Mouse (Mus musculus) thymus, adult 2 months (tissue): ENCODE results near the gene Espn. TPM values are rescaled to one million over a fixed set of nuclear protein-coding genes. Genes with fewer than 3 reads are reported as not detected.

Experiments used
- DNase-seq: peaks from one replicate; pipeline ENCODE4 v3.0.0; 2021
- H3K27ac ChIP-seq: fragments of 200-500 bp; 2 replicates; pipeline ENCODE4 v1.5.1; 2012; ENCODE audit warnings: low read length, control low read depth; ENCODE audit not compliant: control insufficient read depth, insufficient read depth
- H3K27me3 ChIP-seq: fragments of 200-500 bp; 2 replicates; pipeline ENCODE4 v1.6.1; 2012; ENCODE audit warnings: mild to moderate bottlenecking, low read length, moderate library complexity, mixed read lengths; ENCODE audit not compliant: control insufficient read depth, insufficient read depth
- H3K36me3 ChIP-seq: fragments of 200-500 bp; 2 replicates; pipeline ENCODE4 v1.6.1; 2012; ENCODE audit warnings: mild to moderate bottlenecking, low read length, moderate library complexity; ENCODE audit not compliant: control insufficient read depth, insufficient read depth
- H3K4me1 ChIP-seq: fragments of 200-500 bp; replicated peaks from 2 replicates; pipeline ENCODE4 v1.6.1; 2012; ENCODE audit warnings: low read length; ENCODE audit not compliant: control insufficient read depth, insufficient read depth
- H3K4me3 ChIP-seq: fragments of 200-500 bp; 2 replicates; pipeline ENCODE4 v1.5.1; 2012; ENCODE audit warnings: mild to moderate bottlenecking, low read length, control low read depth, moderate library complexity; ENCODE audit not compliant: control insufficient read depth, insufficient read depth
- CTCF ChIP-seq: fragments of 200-500 bp; IDR thresholded peaks from 2 replicates; pipeline ENCODE4 v1.5.1; 2012; ENCODE audit warnings: mild to moderate bottlenecking, control low read depth, low read length, moderate library complexity, borderline replicate concordance; ENCODE audit not compliant: control insufficient read depth, poor library complexity, insufficient read depth; ENCODE audit errors: extremely low read depth
- POLR2A ChIP-seq: fragments of 200-500 bp; IDR thresholded peaks from 2 replicates; pipeline ENCODE4 v1.6.1; 2012; ENCODE audit warnings: mild to moderate bottlenecking, low read length, control low read depth, moderate library complexity; ENCODE audit not compliant: control insufficient read depth, poor library complexity, insufficient read depth; ENCODE audit errors: extremely low read depth
- WGBS: fragments of 180-500 bp; shearing (Covaris S2); methylation state at CpG from one replicate; pipeline ENCODE4 v1.1.7; 2018; 5-methylcytosine and 5-hydroxymethylcytosine counted together
- polyA plus RNA-seq: library from polyadenylated mRNA; depleted of rRNA; stranded (reverse); fragments of >200 nt; gene quantifications from 2 replicates; pipeline ENCODE4 v1.2.3, GENCODE M21; 2012

The Espn gene
- polyA plus RNA-seq, 1 experiment: 6.5 TPM

- no peak overlapping the region for H3K27ac ChIP-seq
- peaks cover 10% of the 10 kb centered on the region for H3K4me1 ChIP-seq
- no peaks in the 10 kb centered on the region for H3K36me3 ChIP-seq
- no peaks in the 10 kb centered on the region; the same call in 1 of the 2 replicates for H3K27me3 ChIP-seq
- DNase-seq: no peak
- no peak for TF ChIP-seq CTCF
- TF ChIP-seq POLR2A: no peak
- no peak overlapping the region for H3K4me3 ChIP-seq
- WGBS: 93% methylated on average over 8 of the region's 8 CpGs
These were observed 10.5 kb downstream of the Espn start for GRCm38 (mm10) chr4:152141521-152142135.

GRCm38 (mm10) chr4:152140441-152140840, 11.7 kb downstream of the Espn start:
- H3K4me1 ChIP-seq: peaks cover 10% of the 10 kb centered on the region
- H3K27ac ChIP-seq: no peak overlapping the region
- H3K36me3 ChIP-seq: no peaks in the 10 kb centered on the region
- DNase-seq: peak; percentile 55
- WGBS: 36% methylated on average over 6 of the region's 6 CpGs
- no peaks in the 10 kb centered on the region; the same call in 1 of the 2 replicates for H3K27me3 ChIP-seq
- no peak for TF ChIP-seq POLR2A
- TF ChIP-seq CTCF: no peak
- H3K4me3 ChIP-seq: no peak overlapping the region

GRCm38 (mm10) chr4:152138497-152139260, 13.5 kb downstream of the Espn start:
- peaks cover 10% of the 10 kb centered on the region for H3K4me1 ChIP-seq
- H3K4me3 ChIP-seq: peak overlapping the region; percentile 42
- TF ChIP-seq CTCF: peak; percentile 82; the same call in 1 of the 2 replicates
- no peak for TF ChIP-seq POLR2A
- DNase-seq: peak; percentile 74
- H3K36me3 ChIP-seq: no peaks in the 10 kb centered on the region
- H3K27ac ChIP-seq: no peak overlapping the region
- no peaks in the 10 kb centered on the region; the same call in 1 of the 2 replicates for H3K27me3 ChIP-seq
- 3% methylated on average over 51 of the region's 51 CpGs for WGBS

- TF ChIP-seq POLR2A (no peak), CTCF (no peak)
- Histone ChIP-seq H3K27ac (no peak overlapping the region), H3K27me3 (peaks cover 6% of the 10 kb centered on the region; the same call in 1 of the 2 replicates), H3K4me3 (no peak overlapping the region), H3K4me1 (peaks cover 12% of the 10 kb centered on the region), H3K36me3 (no peaks in the 10 kb centered on the region)
- WGBS: 98% methylated on average over 2 of the region's 2 CpGs
- DNase-seq: no peak
These were observed 15.3 kb downstream of the Espn start for GRCm38 (mm10) chr4:152136876-152137250.

- Histone ChIP-seq H3K4me3 (no peak overlapping the region), H3K36me3 (no peaks in the 10 kb centered on the region), H3K27ac (no peak overlapping the region), H3K27me3 (peaks cover 6% of the 10 kb centered on the region; the same call in 1 of the 2 replicates), H3K4me1 (peaks cover 16% of the 10 kb centered on the region)
- DNase-seq: no peak
- WGBS: 66% methylated on average over 6 of the region's 6 CpGs
- TF ChIP-seq POLR2A (no peak), CTCF (no peak)
These were observed 15.9 kb downstream of the Espn start for GRCm38 (mm10) chr4:152136112-152136875.

GRCm38 (mm10) chr4:152135363-152135762, 16.8 kb downstream of the Espn start:
- Histone ChIP-seq H3K27ac (no peak overlapping the region), H3K4me3 (no peak overlapping the region), H3K4me1 (peaks cover 21% of the 10 kb centered on the region), H3K36me3 (no peaks in the 10 kb centered on the region), H3K27me3 (peaks cover 6% of the 10 kb centered on the region; the same call in 1 of the 2 replicates)
- no peak for DNase-seq
- TF ChIP-seq POLR2A: no peak
- TF ChIP-seq CTCF: no peak
- 95% methylated on average over 12 of the region's 12 CpGs for WGBS
